Mouse (Mus musculus): ENCODE results near the gene 1700012B07Rik. TPM values are rescaled to one million over a fixed set of nuclear protein-coding genes. Genes with fewer than 3 reads are reported as not detected.
A peak's percentile ranks its signal among the peaks of the same experiment; 100 is the strongest.

The 1700012B07Rik gene
- polyA plus RNA-seq, 1 experiment from 2014 or later = not detected

DNA sequence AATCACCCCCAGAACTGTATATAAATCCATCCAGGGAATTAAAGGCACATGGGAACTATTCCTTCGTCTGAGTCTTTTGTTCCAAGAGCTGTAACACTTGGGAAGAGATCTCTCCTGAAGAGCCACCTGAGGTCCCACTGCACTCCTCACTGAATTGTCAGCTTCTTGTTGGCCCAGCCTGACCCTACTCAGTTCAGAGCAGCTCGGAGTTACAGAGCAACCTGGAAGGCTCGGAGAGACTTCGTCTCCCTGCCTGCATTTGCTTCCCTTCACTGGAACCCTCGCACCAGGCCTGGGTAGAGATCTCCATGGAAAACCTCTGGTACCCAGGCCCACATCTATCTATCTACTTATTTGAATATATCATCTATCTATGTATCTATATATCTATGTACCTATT is 40.0 kb upstream of the 1700012B07Rik start:
- no peaks in the 10 kb centered on the region for H3K4me1 ChIP-seq (ENCODE audit: insufficient read depth, low read length)
- no peak for ATAC-seq (ENCODE audit: low FRiP score, low TSS enrichment)
- no peaks in the 10 kb centered on the region for H3K27me3 ChIP-seq (ENCODE audit: insufficient read depth, low read length)
- H3K27ac ChIP-seq (ENCODE audit: low read length) = no peak overlapping the region
- 84% methylated on average over 5 of the region's 5 CpGs for whole genome bisulfite sequencing
- H3K9me3 ChIP-seq (ENCODE audit: low read length) = peaks cover 4% of the 10 kb centered on the region; the same call in 1 of the 2 replicates
- no peak overlapping the region for H3K4me2 ChIP-seq (replicated peaks; ENCODE audit: low read depth, low read length)
- H3K36me3 ChIP-seq (ENCODE audit: insufficient read depth, low read length) = no peaks in the 10 kb centered on the region
- no peak overlapping the region for H3K4me3 ChIP-seq (ENCODE audit: low read length)
- H3K9ac ChIP-seq (replicated peaks; ENCODE audit: low read length) = no peak overlapping the region

GRCm38 (mm10) chr11:109866537-109867160 is 38.8 kb upstream of the 1700012B07Rik start:
- Histone ChIP-seq H3K36me3 (ENCODE audit: insufficient read depth, low read length) (no peaks in the 10 kb centered on the region), H3K27me3 (ENCODE audit: insufficient read depth, low read length) (no peaks in the 10 kb centered on the region), H3K4me1 (ENCODE audit: insufficient read depth, low read length) (no peaks in the 10 kb centered on the region), H3K9ac (replicated peaks; ENCODE audit: low read length) (no peak overlapping the region), H3K4me3 (ENCODE audit: low read length) (no peak overlapping the region), H3K9me3 (ENCODE audit: low read length) (peaks cover 4% of the 10 kb centered on the region; the same call in 1 of the 2 replicates), H3K27ac (ENCODE audit: low read length) (no peak overlapping the region), H3K4me2 (replicated peaks; ENCODE audit: low read depth, low read length) (no peak overlapping the region)
- ATAC-seq (ENCODE audit: low FRiP score, low TSS enrichment) = no peak
- WGBS = 77% methylated on average over 11 of the region's 11 CpGs

DNA sequence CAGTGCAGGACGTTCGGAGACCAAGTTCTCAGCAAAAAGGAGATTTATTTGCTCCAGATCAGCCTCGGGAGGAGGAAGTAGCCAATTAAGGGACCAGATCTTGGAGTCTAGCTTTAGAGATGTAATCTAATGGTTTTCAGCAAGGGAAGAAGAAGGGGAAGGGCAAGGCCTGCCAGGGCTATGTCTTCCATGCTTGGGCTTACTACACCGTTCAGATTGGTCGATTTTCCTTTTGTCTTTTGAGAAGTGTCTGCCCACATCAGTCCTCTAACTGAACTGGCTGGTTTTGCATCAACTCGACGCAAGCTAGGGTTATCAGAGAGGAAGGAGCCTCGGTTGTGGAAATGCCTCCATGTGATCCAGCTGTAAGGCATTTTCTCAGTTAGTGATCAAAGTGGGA is 37.7 kb upstream of the 1700012B07Rik start:
- H3K27me3 ChIP-seq (ENCODE audit: insufficient read depth, low read length) = no peaks in the 10 kb centered on the region
- H3K9me3 ChIP-seq (ENCODE audit: low read length) = peaks cover 4% of the 10 kb centered on the region; the same call in 1 of the 2 replicates
- H3K27ac ChIP-seq (ENCODE audit: low read length) = no peak overlapping the region
- H3K4me1 ChIP-seq (ENCODE audit: insufficient read depth, low read length) = no peaks in the 10 kb centered on the region
- H3K9ac ChIP-seq (replicated peaks; ENCODE audit: low read length) = no peak overlapping the region
- no peak for ATAC-seq (ENCODE audit: low FRiP score, low TSS enrichment)
- no peak overlapping the region for H3K4me3 ChIP-seq (ENCODE audit: low read length)
- no peak overlapping the region for H3K4me2 ChIP-seq (replicated peaks; ENCODE audit: low read depth, low read length)
- 62% methylated on average over 8 of the region's 8 CpGs for WGBS
- no peaks in the 10 kb centered on the region for H3K36me3 ChIP-seq (ENCODE audit: insufficient read depth, low read length)

DNA sequence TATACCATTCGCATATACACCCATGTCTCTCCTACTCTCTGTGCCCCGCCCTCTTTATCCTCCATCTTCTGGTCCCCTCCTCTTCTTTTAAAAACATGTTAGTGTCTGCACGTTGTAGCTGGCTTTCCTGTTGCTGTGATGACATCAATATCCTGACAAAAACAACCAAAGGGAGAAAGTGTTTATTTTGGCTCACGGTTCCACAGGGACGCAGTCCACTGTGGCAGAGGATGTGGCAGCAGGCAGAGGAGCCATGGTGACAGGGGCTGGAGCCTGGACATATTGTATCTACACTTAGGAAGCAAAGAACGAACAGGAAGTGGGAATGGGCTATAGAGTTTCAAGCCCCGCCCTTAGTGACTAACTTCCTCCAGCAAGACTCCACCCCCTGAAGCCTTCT is 36.1 kb upstream of the 1700012B07Rik start:
- peaks cover 4% of the 10 kb centered on the region; the same call in 1 of the 2 replicates for H3K9me3 ChIP-seq (ENCODE audit: low read length)
- no peak for ATAC-seq (ENCODE audit: low FRiP score, low TSS enrichment)
- H3K4me2 ChIP-seq (replicated peaks; ENCODE audit: low read depth, low read length) = no peak overlapping the region
- H3K27ac ChIP-seq (ENCODE audit: low read length) = no peak overlapping the region
- 77% methylated on average over 7 of the region's 7 CpGs for WGBS
- no peaks in the 10 kb centered on the region for H3K4me1 ChIP-seq (ENCODE audit: insufficient read depth, low read length)
- no peak overlapping the region for H3K4me3 ChIP-seq (ENCODE audit: low read length)
- no peak overlapping the region for H3K9ac ChIP-seq (replicated peaks; ENCODE audit: low read length)
- no peaks in the 10 kb centered on the region for H3K36me3 ChIP-seq (ENCODE audit: insufficient read depth, low read length)
- no peaks in the 10 kb centered on the region for H3K27me3 ChIP-seq (ENCODE audit: insufficient read depth, low read length)

DNA sequence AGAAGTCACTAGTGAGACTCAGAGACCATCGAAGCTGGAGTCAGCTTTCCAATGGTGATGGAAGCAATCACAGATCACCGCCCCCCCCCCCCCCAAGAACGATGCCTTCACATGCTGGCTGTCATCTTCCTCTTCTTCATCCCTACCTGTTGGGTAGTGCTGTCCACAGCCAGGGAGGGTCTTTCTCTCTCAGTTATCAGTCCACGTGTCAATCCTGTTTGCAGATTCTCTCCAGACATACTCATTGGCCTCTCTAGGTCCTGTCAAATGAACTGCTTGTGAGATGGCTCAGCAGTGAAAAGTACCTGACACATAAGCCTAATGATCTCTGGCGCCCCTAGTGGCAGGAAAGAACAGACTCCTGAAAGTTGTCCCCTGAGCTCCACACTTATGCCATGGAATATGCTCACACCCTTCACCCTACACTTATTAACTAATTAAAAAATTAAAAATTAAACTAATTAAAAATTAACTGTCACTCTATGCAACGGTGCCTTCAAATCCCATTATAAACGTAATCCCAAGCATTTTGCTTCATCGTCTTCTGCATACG is 35.4 kb upstream of the 1700012B07Rik start:
- Histone ChIP-seq H3K4me1 (ENCODE audit: insufficient read depth, low read length) (no peaks in the 10 kb centered on the region), H3K4me2 (replicated peaks; ENCODE audit: low read depth, low read length) (no peak overlapping the region), H3K4me3 (ENCODE audit: low read length) (no peak overlapping the region), H3K9ac (replicated peaks; ENCODE audit: low read length) (no peak overlapping the region), H3K27me3 (ENCODE audit: insufficient read depth, low read length) (no peaks in the 10 kb centered on the region), H3K9me3 (ENCODE audit: low read length) (peaks cover 4% of the 10 kb centered on the region; the same call in 1 of the 2 replicates), H3K27ac (ENCODE audit: low read length) (no peak overlapping the region), H3K36me3 (ENCODE audit: insufficient read depth, low read length) (no peaks in the 10 kb centered on the region)
- 0 out of 2 replicates have a peak, but pooled peaks have one; percentile 9 for ATAC-seq (ENCODE audit: low FRiP score, low TSS enrichment)
- 73% methylated on average over 9 of the region's 9 CpGs for WGBS

GRCm38 (mm10) chr11:109860508-109860907 is 32.7 kb upstream of the 1700012B07Rik start:
- Histone ChIP-seq H3K36me3 (ENCODE audit: insufficient read depth, low read length) (no peaks in the 10 kb centered on the region), H3K9me3 (ENCODE audit: low read length) (peaks cover 4% of the 10 kb centered on the region; the same call in 1 of the 2 replicates), H3K27ac (ENCODE audit: low read length) (peak overlapping the region; percentile 2; the same call in 1 of the 2 replicates), H3K4me1 (ENCODE audit: insufficient read depth, low read length) (no peaks in the 10 kb centered on the region), H3K4me3 (ENCODE audit: low read length) (peak overlapping the region; percentile 5; the same call in 1 of the 2 replicates), H3K9ac (replicated peaks; ENCODE audit: low read length) (peak overlapping the region; percentile 38), H3K4me2 (replicated peaks; ENCODE audit: low read depth, low read length) (peak overlapping the region; percentile 54), H3K27me3 (ENCODE audit: insufficient read depth, low read length) (no peaks in the 10 kb centered on the region)
- 7% methylated on average over 10 of the region's 10 CpGs for WGBS
- peak; percentile 68; the same call in 1 of the 2 replicates for ATAC-seq (ENCODE audit: low FRiP score, low TSS enrichment)

DNA sequence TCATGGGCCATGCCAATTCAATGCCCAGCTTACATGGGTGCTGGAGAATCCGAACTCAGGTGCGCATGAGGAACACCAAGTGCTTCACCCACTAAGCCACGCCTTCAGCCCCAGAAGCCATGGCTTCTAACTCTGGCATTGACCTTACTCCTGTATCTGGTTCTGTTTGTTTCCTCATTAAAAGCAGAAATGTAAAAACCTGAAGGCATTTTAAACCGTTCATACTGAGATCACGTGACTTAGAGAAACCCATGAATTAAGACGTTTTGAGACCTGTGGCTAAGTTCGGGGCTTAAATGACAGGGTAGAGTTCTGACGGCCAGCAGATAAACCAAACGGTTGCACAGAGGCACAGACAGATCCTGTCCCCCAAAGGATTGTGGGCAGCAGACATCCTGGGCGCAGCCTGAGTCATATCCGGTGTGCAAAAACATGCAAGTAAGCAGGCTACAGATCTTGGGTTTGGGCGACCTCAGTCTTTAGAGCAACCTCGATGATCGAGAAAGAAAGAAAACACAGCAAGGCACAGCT is 32.2 kb upstream of the 1700012B07Rik start:
- WGBS = 48% methylated on average over 14 of the region's 14 CpGs
- Histone ChIP-seq H3K4me1 (ENCODE audit: insufficient read depth, low read length) (no peaks in the 10 kb centered on the region), H3K27me3 (ENCODE audit: insufficient read depth, low read length) (no peaks in the 10 kb centered on the region), H3K9ac (replicated peaks; ENCODE audit: low read length) (peak overlapping the region; percentile 38), H3K4me2 (replicated peaks; ENCODE audit: low read depth, low read length) (peak overlapping the region; percentile 54), H3K36me3 (ENCODE audit: insufficient read depth, low read length) (no peaks in the 10 kb centered on the region), H3K4me3 (ENCODE audit: low read length) (peak overlapping the region; percentile 5; the same call in 1 of the 2 replicates), H3K27ac (ENCODE audit: low read length) (peak overlapping the region; percentile 2; the same call in 1 of the 2 replicates), H3K9me3 (ENCODE audit: low read length) (peaks cover 4% of the 10 kb centered on the region; the same call in 1 of the 2 replicates)
- 0 out of 2 replicates have a peak, but pooled peaks have one; percentile 49 for ATAC-seq (ENCODE audit: low FRiP score, low TSS enrichment)

- Histone ChIP-seq H3K4me3 (ENCODE audit: low read length) (no peak overlapping the region), H3K4me2 (replicated peaks; ENCODE audit: low read depth, low read length) (no peak overlapping the region), H3K9me3 (ENCODE audit: low read length) (peaks cover 4% of the 10 kb centered on the region; the same call in 1 of the 2 replicates), H3K9ac (replicated peaks; ENCODE audit: low read length) (no peak overlapping the region), H3K27me3 (ENCODE audit: insufficient read depth, low read length) (no peaks in the 10 kb centered on the region), H3K36me3 (ENCODE audit: insufficient read depth, low read length) (no peaks in the 10 kb centered on the region), H3K4me1 (ENCODE audit: insufficient read depth, low read length) (no peaks in the 10 kb centered on the region), H3K27ac (ENCODE audit: low read length) (no peak overlapping the region)
- peak; percentile 23; the same call in 1 of the 2 replicates for ATAC-seq (ENCODE audit: low FRiP score, low TSS enrichment)
- WGBS = 82% methylated on average over 4 of the region's 4 CpGs
Observed at GRCm38 (mm10) chr11:109859441-109859840, 31.6 kb upstream of the 1700012B07Rik start.

DNA sequence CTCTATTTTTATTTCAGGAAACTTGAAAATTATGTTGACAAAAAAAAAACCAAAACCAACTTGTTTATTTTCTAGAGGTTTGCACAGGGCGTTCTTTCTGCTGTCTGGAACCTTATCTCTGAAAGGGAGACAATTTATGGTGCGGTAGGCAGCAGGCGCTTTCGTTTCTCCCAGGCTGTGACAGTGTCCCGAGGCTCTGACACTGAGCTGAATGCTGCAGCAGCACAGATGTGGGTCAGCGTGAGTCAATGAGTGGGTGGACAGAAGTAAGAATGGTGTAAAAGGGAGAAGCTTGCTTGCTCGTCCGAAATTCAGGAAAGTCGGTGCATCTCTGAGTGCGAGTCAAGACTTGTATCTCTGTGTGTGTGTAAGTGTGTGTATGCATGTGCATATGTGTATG is 29.2 kb upstream of the 1700012B07Rik start:
- no peak overlapping the region for H3K27ac ChIP-seq (ENCODE audit: low read length)
- H3K9ac ChIP-seq (replicated peaks; ENCODE audit: low read length) = no peak overlapping the region
- no peak overlapping the region for H3K4me2 ChIP-seq (replicated peaks; ENCODE audit: low read depth, low read length)
- no peak overlapping the region for H3K4me3 ChIP-seq (ENCODE audit: low read length)
- H3K36me3 ChIP-seq (ENCODE audit: insufficient read depth, low read length) = no peaks in the 10 kb centered on the region
- WGBS = 41% methylated on average over 10 of the region's 10 CpGs
- no peak for ATAC-seq (ENCODE audit: low FRiP score, low TSS enrichment)
- no peaks in the 10 kb centered on the region for H3K27me3 ChIP-seq (ENCODE audit: insufficient read depth, low read length)
- H3K4me1 ChIP-seq (ENCODE audit: insufficient read depth, low read length) = no peaks in the 10 kb centered on the region; the same call in 1 of the 2 replicates
- no peaks in the 10 kb centered on the region for H3K9me3 ChIP-seq (ENCODE audit: low read length)

- no peak overlapping the region for H3K4me3 ChIP-seq (ENCODE audit: low read length)
- H3K4me2 ChIP-seq (replicated peaks; ENCODE audit: low read depth, low read length) = no peak overlapping the region
- WGBS = 85% methylated on average over 8 of the region's 8 CpGs
- no peaks in the 10 kb centered on the region for H3K36me3 ChIP-seq (ENCODE audit: insufficient read depth, low read length)
- H3K27me3 ChIP-seq (ENCODE audit: insufficient read depth, low read length) = no peaks in the 10 kb centered on the region
- no peak overlapping the region for H3K9ac ChIP-seq (replicated peaks; ENCODE audit: low read length)
- ATAC-seq (ENCODE audit: low FRiP score, low TSS enrichment) = no peak
- no peaks in the 10 kb centered on the region; the same call in 1 of the 2 replicates for H3K4me1 ChIP-seq (ENCODE audit: insufficient read depth, low read length)
- H3K27ac ChIP-seq (ENCODE audit: low read length) = no peak overlapping the region
- no peaks in the 10 kb centered on the region for H3K9me3 ChIP-seq (ENCODE audit: low read length)
Observed at GRCm38 (mm10) chr11:109854056-109854455, 26.2 kb upstream of the 1700012B07Rik start.
